Mouse (Mus musculus): Measurements from ENCODE around the gene Usp32.

GRCm38 (mm10) chr11:84945841-84946240 is 194.1 kb downstream of the Usp32 start:
- TF ChIP-seq CTCF (IDR thresholded peaks at IDR 0.05; ENCODE audit: control insufficient read depth, insufficient read depth, low read length) (no peak), POLR2A (IDR thresholded peaks at IDR 0.05; ENCODE audit: borderline replicate concordance, control insufficient read depth, low read depth, low read length) (no peak)

All from bone marrow, adult 2 months (tissue).